Mouse (Mus musculus): ENCODE measurements around the gene Tfap2c.

Tfap2c gene

GRCm38 (mm10) chr2:172551872-172552271, 2.5 kb downstream of the Tfap2c start:
- DNase-seq = no peak

DNA sequence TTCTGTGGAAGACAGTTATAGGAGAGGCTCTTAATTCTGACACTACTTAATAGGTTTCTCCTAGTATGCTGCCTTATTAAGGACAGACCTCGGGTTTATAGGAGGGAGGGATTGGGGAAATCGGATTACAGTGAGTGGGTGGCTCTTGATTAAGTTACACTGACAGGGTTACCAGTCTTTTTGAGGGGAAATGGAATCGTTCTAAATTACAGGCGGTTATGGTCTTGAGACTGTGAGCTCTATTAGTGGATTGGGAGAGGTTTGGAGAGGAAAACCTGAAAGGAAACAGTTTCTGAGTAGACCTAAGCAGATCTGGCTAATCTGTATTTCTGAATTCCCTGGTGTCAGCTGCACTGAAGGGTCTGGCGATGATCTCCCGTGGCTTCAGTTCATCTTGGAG, 3.3 kb downstream of the Tfap2c start:
- DNase-seq = no peak

DNA sequence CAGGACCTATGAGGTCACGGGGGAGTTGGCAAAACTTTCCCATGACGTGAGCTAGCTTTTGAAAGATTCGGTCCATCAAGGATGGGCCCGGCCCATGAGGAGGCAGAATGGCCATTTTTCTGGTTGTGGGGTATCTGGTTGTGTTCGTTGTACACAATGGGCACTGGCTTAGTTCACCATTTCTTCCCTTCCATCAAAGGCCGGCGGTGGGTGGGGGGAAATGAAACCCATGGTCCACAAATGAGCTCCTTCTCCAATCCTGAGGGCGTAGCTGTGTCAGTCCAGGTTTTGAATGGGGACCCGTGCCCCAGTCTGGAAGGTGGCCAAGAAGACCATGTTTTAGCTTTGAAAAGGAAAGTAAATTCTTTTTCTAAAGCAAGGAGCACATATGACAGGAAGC, 4.8 kb downstream of the Tfap2c start:
- no peak for DNase-seq

GRCm38 (mm10) chr2:172558674-172559468, 9.5 kb downstream of the Tfap2c start:
- DNase-seq = no peak

DNA sequence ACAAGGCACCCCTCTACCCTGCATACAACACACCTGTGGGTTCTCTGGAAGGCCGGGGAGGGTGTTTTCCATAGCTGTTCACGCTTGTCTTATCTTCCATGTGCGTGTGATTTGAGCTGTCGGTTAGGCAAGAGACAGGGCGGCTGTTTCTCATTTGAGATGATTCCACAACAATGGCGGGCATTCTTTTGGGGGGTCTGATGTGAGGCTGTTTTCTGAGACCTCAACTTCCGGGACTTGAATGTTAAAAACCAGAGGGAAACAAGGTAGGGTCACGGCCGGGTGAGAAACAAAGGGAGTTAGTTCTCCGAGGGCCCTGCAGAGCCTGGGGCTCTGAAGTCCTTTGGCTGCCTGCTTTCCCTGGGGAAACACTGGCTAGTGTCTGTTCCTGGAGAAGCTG, 11.6 kb downstream of the Tfap2c start:
- no peak for DNase-seq

- no peak for DNase-seq
Observed at GRCm38 (mm10) chr2:172567835-172568234, 18.4 kb downstream of the Tfap2c start.

DNA sequence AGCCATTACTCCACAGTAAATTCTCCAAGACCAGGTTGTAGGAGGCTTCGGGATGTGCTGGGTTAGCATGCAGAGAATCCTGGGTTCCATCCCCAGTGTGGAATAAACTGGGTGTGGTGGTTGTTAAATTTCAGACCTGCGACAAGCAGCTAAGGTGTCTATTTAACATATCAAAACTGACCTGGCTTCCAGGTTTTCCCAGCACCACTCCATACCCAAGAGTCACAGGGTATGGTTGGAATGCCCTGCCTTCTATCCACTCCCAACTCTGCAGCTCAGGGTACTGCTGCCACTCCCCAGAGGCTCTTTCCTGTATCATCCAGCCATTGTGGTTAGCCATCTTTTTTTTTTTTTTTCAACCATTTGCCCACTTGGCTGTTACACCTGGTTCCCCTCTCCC, 19.1 kb downstream of the Tfap2c start:
- DNase-seq = no peak

GRCm38 (mm10) chr2:172577196-172577766, 27.9 kb downstream of the Tfap2c start:
- no peak for DNase-seq

GRCm38 (mm10) chr2:172579221-172579620, 29.8 kb downstream of the Tfap2c start:
- DNase-seq = no peak

- DNase-seq = no peak
Observed at GRCm38 (mm10) chr2:172580536-172581265, 31.3 kb downstream of the Tfap2c start.

GRCm38 (mm10) chr2:172583312-172583711, 33.9 kb downstream of the Tfap2c start:
- DNase-seq = no peak

DNA sequence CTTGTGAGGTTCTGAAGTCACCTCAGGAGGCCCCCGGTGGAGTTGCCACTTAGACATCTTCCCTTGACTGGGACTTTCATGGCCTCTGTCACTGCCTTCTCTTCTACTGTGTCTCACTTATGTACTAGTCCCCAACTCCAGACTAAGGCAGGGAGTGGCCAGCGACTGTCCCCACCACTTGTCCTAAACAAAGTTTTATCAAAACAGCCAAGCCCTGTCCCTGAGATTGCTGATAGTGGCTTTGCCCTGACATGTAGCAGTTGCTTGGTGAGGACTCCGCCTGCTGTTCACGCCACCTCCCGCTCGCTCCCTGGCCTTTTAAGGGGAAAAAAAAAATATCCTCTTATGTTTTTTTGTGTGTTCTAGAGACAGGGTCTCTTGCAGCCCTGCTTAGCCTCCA, 35.9 kb downstream of the Tfap2c start:
- DNase-seq = no peak

DNA sequence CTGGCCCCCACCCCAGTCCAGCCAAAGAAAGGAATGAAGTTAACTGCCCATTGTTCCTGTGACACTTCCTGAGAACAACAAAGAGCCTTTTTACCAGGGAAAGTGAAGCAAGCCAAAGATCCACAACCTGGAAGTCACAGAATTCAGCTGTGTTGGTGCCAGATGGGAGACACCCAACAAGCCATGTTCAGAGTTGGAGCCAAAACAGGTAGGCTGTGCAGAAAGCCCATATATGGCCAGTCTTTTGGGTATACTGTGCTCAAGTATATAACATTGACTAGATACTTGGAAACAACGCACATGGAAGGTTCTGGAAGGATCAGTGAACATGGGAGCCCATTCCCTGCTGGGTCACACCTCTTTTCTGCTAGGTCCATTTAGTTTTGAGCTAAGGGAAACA, 39.7 kb downstream of the Tfap2c start:
- no peak for DNase-seq

DNA sequence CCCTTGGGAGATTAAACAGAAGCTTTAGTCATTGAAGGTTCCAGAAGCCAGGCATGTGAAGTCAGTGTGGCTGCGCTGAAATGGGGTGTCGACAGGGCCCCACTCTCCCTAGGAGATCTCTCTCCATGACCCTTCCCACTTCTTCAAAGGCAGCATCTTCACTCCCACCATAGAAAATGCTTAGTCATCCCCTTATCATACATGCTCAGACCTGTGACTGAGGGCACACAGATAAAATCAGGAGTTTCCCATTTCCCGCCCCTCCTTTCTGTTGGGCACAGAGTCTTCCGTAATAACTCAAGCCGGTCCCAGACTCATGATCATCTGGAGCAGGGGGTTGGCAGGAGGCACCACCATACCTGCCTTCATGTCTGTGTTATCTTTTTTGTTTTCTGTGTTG, 41.4 kb downstream of the Tfap2c start:
- no peak for DNase-seq

GRCm38 (mm10) chr2:172594326-172594725, 44.9 kb downstream of the Tfap2c start:
- DNase-seq = no peak

DNA sequence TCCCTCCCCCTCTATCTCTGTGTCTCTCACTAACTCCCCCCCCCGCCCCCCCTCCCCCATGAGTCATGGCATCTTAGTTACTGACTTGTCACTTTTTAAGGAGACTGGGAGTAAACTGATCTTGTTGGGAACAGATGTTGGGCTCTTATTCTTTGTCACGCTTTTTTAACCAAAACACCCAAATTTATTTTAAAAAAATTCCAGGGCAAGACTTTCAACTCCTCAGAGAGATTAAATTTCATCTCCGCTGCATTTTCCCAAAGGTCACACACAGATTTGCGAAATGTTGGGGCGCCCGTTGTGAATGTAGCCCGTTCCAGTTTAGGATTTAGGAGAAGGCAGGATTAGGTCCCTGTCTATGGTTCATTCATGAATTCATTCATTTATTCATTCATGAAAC, 47.7 kb downstream of the Tfap2c start:
- DNase-seq = no peak

DNA sequence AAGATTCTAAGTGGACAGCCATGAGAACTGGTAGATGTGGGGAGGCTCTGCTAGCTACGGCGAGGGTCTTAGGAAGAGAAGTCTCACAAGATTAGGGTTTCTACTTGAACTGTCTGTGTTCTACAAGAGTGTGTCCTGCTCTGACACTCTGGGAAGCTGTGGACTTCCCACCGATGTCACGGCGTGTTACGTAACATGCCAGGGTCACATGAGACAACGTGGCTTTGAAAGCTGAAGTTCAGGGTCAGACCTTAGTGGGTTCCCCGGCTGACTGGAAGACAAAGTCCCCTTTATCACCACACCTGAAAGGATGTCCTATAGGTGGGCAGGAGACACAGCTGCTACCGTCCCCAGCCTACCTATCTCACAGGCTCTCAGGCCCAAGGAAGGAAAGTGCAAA, 48.5 kb downstream of the Tfap2c start:
- DNase-seq = no peak

DNA sequence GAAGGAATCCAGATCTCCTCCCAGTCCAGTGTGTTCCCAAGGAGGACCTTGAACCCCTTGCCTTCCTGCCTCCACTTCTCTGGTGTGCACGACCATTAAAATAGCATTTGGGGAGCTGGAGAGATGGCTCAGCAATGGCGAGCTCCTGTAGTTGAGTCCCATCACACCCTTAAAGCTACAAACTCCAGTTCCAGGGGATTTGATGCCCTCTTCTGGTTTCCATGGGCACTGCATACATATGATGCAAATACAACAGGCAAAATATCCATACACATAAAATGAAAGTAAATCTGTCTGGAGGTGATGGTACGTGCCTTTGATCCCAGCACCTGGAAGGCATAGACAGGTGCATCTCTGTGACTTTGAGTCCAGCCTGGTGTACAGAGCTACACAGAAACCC, 55.2 kb downstream of the Tfap2c start:
- DNase-seq = no peak

DNA sequence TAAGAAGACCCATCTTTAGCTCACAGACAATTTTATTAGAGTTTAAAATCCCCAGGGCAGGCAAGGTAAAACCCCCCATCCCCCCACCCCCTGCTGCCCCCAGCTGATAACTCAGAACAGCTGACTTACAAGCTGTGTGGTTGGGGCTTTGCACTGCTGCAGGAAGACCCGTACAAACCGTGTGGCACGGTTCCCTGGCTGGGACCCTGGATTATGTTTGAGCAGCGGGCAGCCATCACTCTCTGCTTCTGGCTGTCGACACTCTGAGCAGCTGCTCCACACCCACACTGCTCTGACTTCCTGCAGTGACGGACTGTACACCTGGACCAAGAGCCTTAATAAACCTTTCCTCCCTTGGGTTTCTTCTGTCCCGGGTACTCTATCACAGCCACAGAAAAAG, 56.2 kb downstream of the Tfap2c start:
- DNase-seq = no peak

DNA sequence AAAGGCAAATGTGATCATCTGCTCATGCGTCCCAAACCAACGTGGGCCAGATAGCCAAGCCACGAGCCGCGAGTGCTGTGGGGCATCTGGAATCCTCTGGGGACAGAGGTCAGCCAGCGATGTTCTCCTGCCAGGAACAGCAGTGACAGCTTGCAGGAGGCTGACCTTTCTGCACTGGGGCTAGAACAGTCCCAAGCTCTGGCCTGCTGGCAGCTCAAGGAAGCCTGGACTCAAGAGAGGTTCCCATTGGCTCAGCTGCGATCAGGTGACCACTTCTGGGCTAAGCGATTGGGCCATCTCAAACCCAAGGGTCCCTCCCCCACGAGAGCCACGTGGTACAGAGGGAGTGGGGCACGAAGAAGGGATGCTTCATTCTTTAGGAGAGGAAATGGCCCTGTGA, 58.3 kb downstream of the Tfap2c start:
- no peak for DNase-seq
